Mouse (Mus musculus) left cerebral cortex, adult 18-20 months (tissue): ENCODE results near the gene Maml2. TPM values are rescaled to one million over a fixed set of nuclear protein-coding genes. Genes with fewer than 3 reads are reported as not detected.

Source experiments
- DNase-seq, 2 experiments: peaks; one replicate each; pipeline ENCODE4 v3.0.0; 2021 to 2022; ENCODE audit warnings: low spot score in 2 of 2, mixed read lengths in 1 of 2
- long read RNA-seq, 2 experiments: library from polyadenylated mRNA; stranded (forward); transcript quantifications; one replicate each; pipeline ENCODE4 v2.0.0; 2021
- total RNA-seq, 2 experiments: library from RNA; stranded (reverse); gene quantifications; 2 replicates each; pipeline ENCODE4 v1.2.3; 2021

The Maml2 gene
- total RNA-seq: 1 to 10 TPM; 6.1 to 6.6 TPM
- long read RNA-seq, experiment 1, partial matches to known transcripts: 0 of 1 reads
- long read RNA-seq, experiment 1, other reads (novel, unspliced or antisense): 0 of 1 reads
- long read RNA-seq, experiment 2: 0 reads

GRCm38 (mm10) chr9:13297668-13298512, at the start of gene Maml2:
Gene Maml2, plus strand, starts transcription at chr9:13297957.
- DNase-seq: peak in 1 of 2 experiments; percentile 27

GRCm38 (mm10) chr9:13248104-13248503, 49.7 kb upstream of the Maml2 start:
- DNase-seq: no peak

- DNase-seq: no peak
Measured at GRCm38 (mm10) chr9:13251251-13251650, 46.5 kb upstream of the Maml2 start.

GRCm38 (mm10) chr9:13256726-13257125, 41.0 kb upstream of the Maml2 start:
- DNase-seq: no peak

- no peak for DNase-seq
Measured at GRCm38 (mm10) chr9:13258173-13258572, 39.6 kb upstream of the Maml2 start.

GRCm38 (mm10) chr9:13260980-13261379, 36.8 kb upstream of the Maml2 start:
- no peak for DNase-seq

GRCm38 (mm10) chr9:13273219-13273618, 24.5 kb upstream of the Maml2 start:
- no peak for DNase-seq

- DNase-seq: no peak
Measured at GRCm38 (mm10) chr9:13287482-13287881, 10.3 kb upstream of the Maml2 start.

- peak; percentile 84 to 91 for DNase-seq
Measured at GRCm38 (mm10) chr9:13296274-13297121, 1.3 kb upstream of the Maml2 start.

GRCm38 (mm10) chr9:13297122-13297667, 562 bp upstream of the Maml2 start:
- DNase-seq: no peak

- no peak for DNase-seq
Measured at GRCm38 (mm10) chr9:13298513-13298878, 739 bp downstream of the Maml2 start.

- DNase-seq: peak in 1 of 2 experiments; percentile 9
Measured at GRCm38 (mm10) chr9:13299190-13299589, 1.4 kb downstream of the Maml2 start.

GRCm38 (mm10) chr9:13300041-13300441, 2.3 kb downstream of the Maml2 start:
- no peak for DNase-seq

- no peak for DNase-seq
Measured at GRCm38 (mm10) chr9:13300891-13301782, 3.4 kb downstream of the Maml2 start.

GRCm38 (mm10) chr9:13302183-13302825, 4.5 kb downstream of the Maml2 start:
- no peak for DNase-seq

GRCm38 (mm10) chr9:13303099-13303771, 5.5 kb downstream of the Maml2 start:
- DNase-seq: no peak

- no peak for DNase-seq
Measured at GRCm38 (mm10) chr9:13303976-13304375, 6.2 kb downstream of the Maml2 start.

GRCm38 (mm10) chr9:13306471-13306870, 8.7 kb downstream of the Maml2 start:
- DNase-seq: no peak

- no peak for DNase-seq
Measured at GRCm38 (mm10) chr9:13307226-13307625, 9.5 kb downstream of the Maml2 start.
